Mouse (Mus musculus) erythroblast, embryonic 14.5 days (primary cell): ENCODE measurements around the gene Lats2.

Experiments used
- GATA1 ChIP-seq: IDR thresholded peaks from 2 replicates; pipeline ENCODE4 v1.6.1; 2012; ENCODE audit warnings: low read length, inconsistent platforms, mixed read lengths
- TAL1 ChIP-seq: IDR thresholded peaks from 3 replicates; pipeline ENCODE4 v1.6.1; 2012; ENCODE audit warnings: low read length, inconsistent platforms, mixed read lengths

GRCm38 (mm10) chr14:57679958-57680535 is 78.1 kb downstream of the Lats2 start:
- TF ChIP-seq TAL1 = no peak
- TF ChIP-seq GATA1 = no peak
